Mouse (Mus musculus) bone marrow, adult 2 months (tissue): ENCODE data around the gene Ispd. TPM values are rescaled to one million over a fixed set of nuclear protein-coding genes. Genes with fewer than 3 reads are reported as not detected.

Experiments
- H3K27ac ChIP-seq: fragments of 200-500 bp; 2 replicates; pipeline ENCODE4 v1.5.1; 2012; ENCODE audit warnings: low read depth, mild to moderate bottlenecking, control low read depth, inconsistent platforms, low read length; ENCODE audit not compliant: control insufficient read depth, poor library complexity, insufficient read depth
- H3K4me1 ChIP-seq: fragments of 200-500 bp; 2 replicates; pipeline ENCODE4 v1.6.1; 2011; ENCODE audit warnings: low read length; ENCODE audit not compliant: control insufficient read depth, insufficient read depth
- H3K4me3 ChIP-seq: fragments of 200-500 bp; replicated peaks from 2 replicates; pipeline ENCODE3; 2011; ENCODE audit warnings: mild to moderate bottlenecking, low read depth, low read length, control low read depth; ENCODE audit not compliant: control insufficient read depth
- CTCF ChIP-seq: fragments of 200-500 bp; IDR thresholded peaks from 2 replicates; pipeline ENCODE4 v1.5.1; 2011; ENCODE audit warnings: low read length, control low read depth; ENCODE audit not compliant: control insufficient read depth, insufficient read depth
- POLR2A ChIP-seq: fragments of 200-500 bp; IDR thresholded peaks from 2 replicates; pipeline ENCODE4 v1.6.1; 2011; ENCODE audit warnings: low read depth, mild to moderate bottlenecking, control low read depth, low read length, borderline replicate concordance; ENCODE audit not compliant: control insufficient read depth
- WGBS: fragments of 180-500 bp; shearing (Covaris S2); methylation state at CpG from one replicate; pipeline ENCODE4 v1.1.7; 2018; 5-methylcytosine and 5-hydroxymethylcytosine counted together
- polyA plus RNA-seq: library from polyadenylated mRNA; stranded (reverse); fragments of >200 nt; gene quantifications from 2 replicates; pipeline ENCODE4 v1.2.4, GENCODE M21; 2011; ENCODE audit warnings: low replicate concordance; ENCODE audit not compliant: missing spikeins, insufficient read depth, insufficient read length

The Ispd gene
- polyA plus RNA-seq, 1 experiment = 0.75 TPM

DNA sequence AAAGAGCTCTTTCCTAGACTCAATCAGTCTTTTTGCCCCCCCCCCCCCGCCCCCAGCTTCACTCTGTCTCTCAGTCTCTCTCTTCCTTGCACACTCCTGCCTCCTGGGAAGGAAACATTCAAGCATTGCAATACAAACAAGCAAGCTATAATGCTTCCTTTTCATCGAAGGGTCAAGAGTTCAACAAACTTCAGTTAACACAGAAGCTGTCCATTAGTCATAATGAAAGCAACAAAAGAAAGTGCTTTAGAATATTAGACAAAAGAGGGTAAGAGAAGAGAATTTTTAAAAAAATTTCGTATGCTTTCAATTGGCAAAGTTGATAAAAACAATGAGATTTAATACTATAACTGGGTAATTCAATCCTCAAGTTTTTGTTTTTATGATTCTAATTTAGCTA is 996 bp upstream of the Ispd start:
- TF ChIP-seq CTCF = no peak
- TF ChIP-seq POLR2A = no peak
- 66% methylated on average over 3 of the region's 3 CpGs for WGBS

DNA sequence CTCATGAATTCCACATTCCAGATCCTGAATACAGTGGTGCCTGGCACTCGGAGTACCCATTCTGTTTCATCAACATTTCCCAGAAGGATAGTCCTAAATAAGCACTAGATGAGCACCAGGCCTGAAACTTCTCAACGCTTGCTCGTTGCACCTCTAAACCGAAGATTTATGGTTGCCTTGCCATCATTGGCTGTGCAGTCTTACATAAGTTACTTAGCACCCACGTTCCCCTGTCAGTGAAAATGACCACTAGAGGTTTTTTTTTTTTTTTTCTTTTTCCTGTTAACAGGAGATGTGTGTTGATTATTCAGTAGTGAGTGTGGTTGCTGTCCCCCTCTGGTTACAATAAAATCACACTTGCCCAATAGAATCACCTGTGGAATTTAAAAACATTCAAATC is 444 bp upstream of the Ispd start:
- no peak overlapping the region for H3K27ac ChIP-seq
- TF ChIP-seq POLR2A (no peak), CTCF (no peak)
- H3K4me1 ChIP-seq = no peaks in the 10 kb centered on the region; the same call in 1 of the 2 replicates
- H3K4me3 ChIP-seq = no peak overlapping the region
- WGBS = 28% methylated on average over 5 of the region's 5 CpGs

More for the DNA sequence above, 996 bp upstream of the Ispd start:
- Histone ChIP-seq H3K27ac (no peak overlapping the region), H3K4me1 (no peaks in the 10 kb centered on the region; the same call in 1 of the 2 replicates), H3K4me3 (no peak overlapping the region)

DNA sequence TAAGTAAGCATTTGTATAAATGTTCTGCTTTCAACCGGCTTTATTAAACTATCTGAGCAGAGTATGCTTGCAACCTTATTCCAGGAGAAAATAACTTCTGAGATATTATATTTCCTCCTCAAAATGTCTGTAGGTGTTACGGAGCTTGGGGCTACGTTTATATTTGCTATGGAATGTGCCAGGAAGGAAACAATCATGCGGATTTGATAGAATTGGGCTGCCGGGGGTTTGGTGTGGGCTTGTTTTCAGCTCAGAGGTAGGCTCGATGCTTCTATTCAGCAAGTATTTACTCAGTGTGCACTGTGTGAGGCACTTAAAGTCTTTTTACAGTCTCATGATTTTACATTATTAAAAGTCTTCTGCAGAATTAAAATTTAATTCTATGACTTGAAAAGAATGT is 4.1 kb downstream of the Ispd start:
- no peaks in the 10 kb centered on the region; the same call in 1 of the 2 replicates for H3K4me1 ChIP-seq
- WGBS = 90% methylated on average over 6 of the region's 6 CpGs

GRCm38 (mm10) chr12:36386991-36387390 is 5.7 kb downstream of the Ispd start:
- H3K4me3 ChIP-seq = no peak overlapping the region
- WGBS = 80% methylated on average over 4 of the region's 4 CpGs
- TF ChIP-seq POLR2A (no peak), CTCF (no peak)
- H3K4me1 ChIP-seq = no peaks in the 10 kb centered on the region; the same call in 1 of the 2 replicates
- H3K27ac ChIP-seq = no peak overlapping the region

More for the DNA sequence above, 4.1 kb downstream of the Ispd start:
- H3K27ac ChIP-seq = no peak overlapping the region
- no peak overlapping the region for H3K4me3 ChIP-seq
- no peak for TF ChIP-seq CTCF
- no peak for TF ChIP-seq POLR2A

- H3K4me1 ChIP-seq = no peaks in the 10 kb centered on the region
- TF ChIP-seq CTCF (no peak), POLR2A (no peak)
- WGBS = 85% methylated on average over 2 of the region's 2 CpGs
- H3K27ac ChIP-seq = no peak overlapping the region
- H3K4me3 ChIP-seq = no peak overlapping the region
Measured at GRCm38 (mm10) chr12:36395115-36395514, 13.9 kb downstream of the Ispd start.

DNA sequence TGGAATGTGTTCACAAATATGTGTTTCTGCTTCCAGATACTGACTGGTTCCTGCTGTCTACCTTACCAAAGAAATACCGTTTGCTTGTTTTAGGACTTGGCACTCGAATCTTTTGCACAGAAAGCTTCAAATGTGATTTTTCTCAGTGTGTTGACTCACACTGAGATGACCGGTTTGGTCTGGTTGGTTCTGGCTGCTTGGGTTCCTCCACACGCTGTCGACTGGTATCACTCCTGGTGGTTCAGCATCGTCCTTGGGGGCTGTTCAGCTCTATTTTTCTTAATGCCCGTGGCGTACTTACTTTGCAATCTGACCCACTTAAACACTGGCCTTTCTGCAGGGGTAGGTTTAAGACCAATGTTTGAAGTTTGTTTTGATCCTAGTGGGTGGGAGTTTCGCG is 42.4 kb downstream of the Ispd start:
- no peak for TF ChIP-seq POLR2A
- TF ChIP-seq CTCF = no peak
- WGBS = 87% methylated on average over 10 of the region's 10 CpGs
- no peak overlapping the region for H3K4me3 ChIP-seq

DNA sequence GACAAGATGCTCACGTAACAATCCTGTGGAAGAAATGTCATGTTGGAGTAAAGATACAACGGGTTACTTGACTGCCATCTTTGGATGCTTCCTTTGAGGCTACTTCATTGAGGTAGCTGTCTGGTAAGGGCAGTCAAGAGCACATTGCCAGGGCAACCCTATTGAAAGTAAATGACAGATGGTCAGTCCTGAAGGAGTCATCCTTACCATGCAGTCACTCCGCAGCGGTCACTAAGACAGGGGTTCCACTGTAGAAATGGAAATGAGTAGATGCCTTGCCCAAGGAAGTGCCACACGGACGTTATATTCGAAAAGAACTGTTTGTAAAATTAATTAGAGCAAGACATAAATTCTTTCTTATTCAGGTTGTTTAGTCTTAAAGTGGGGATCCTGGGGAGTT is 44.0 kb downstream of the Ispd start:
- WGBS = 87% methylated on average over 7 of the region's 7 CpGs
- H3K27ac ChIP-seq = no peak overlapping the region
- H3K4me1 ChIP-seq = no peaks in the 10 kb centered on the region
- TF ChIP-seq POLR2A = no peak
- TF ChIP-seq CTCF = no peak
- no peak overlapping the region for H3K4me3 ChIP-seq

More for the DNA sequence above, 42.4 kb downstream of the Ispd start:
- H3K4me1 ChIP-seq = no peaks in the 10 kb centered on the region
- no peak overlapping the region for H3K27ac ChIP-seq

DNA sequence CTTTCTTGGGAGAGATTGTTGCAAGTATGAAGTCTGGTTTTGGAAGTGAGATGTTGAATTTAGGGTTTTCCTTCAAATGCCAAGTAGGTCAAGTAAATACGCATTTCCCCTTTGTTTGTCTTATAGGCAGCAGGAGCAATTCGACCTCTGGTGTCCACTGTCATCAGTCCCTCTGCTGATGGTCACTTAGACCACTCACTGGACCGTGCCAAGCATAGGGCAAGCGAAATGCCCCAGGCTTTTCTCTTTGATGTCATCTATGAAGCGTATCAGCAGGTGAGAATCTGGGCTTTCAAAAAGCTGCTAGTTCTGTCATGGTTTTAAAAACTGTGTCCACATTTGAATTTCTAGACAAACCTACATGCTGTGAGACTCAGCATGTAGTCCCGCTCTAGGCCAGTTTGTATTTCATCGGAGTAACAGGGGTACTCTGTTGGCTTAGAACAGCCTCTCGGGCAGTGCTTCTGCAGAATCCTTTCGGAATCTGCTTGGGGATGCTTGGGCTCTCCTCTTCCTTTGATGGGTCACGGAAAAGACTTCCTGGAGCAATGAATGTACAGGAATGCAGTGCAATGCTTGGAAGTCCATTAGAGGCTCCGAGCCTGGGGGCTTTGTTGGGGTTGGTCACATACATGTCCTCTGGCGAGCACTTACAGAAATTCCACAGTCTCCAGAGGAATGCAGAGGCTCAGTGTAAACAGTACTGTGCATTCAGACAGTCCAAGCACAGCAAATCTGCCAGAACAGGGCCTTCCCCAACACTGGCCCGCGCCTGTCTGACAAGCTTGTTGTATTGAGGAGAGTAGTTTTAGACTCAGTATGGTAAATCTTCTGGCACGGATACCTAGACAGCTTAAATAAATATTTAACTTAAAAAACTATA is 45.2 kb downstream of the Ispd start:
- H3K27ac ChIP-seq = no peak overlapping the region
- no peak overlapping the region for H3K4me3 ChIP-seq
- WGBS = 85% methylated on average over 15 of the region's 15 CpGs
- H3K4me1 ChIP-seq = no peaks in the 10 kb centered on the region
- no peak for TF ChIP-seq CTCF
- no peak for TF ChIP-seq POLR2A
